Mouse (Mus musculus): ENCODE measurements around the gene Igf2r. TPM values are rescaled to one million over a fixed set of nuclear protein-coding genes. Genes with fewer than 3 reads are reported as not detected.

Gene Igf2r
- polyA plus RNA-seq, 1 experiment, result 24.8 TPM

DNA sequence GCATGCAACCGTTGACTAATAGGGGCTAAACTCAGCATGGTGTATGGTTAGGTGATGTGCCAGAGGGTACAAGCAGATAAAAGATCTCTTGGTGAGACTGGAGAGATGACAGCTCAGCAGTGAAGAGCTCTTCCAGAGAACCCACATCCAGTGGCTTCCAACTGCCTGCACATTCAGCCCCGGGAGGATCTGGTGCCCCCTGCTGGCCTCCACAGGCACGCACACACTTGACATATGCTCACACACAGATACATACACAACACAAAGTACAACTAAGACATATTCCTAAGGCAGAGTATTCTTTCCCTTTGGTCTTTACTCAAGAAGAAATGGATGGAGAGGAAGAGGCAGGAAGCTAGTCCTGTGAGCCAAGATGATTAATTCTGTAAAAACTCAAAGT lies 129.9 kb downstream of the Igf2r start:
- TF ChIP-seq CTCF (conservative IDR thresholded peaks at IDR 0.05; ENCODE audit: insufficient read depth, insufficient read length, low read depth, low read length), result no peak; the same call in 1 of the 2 replicates
- no peak for TF ChIP-seq POLR2A (IDR thresholded peaks at IDR 0.05; ENCODE audit: low read depth, low read length)
- WGBS, result 92% methylated on average over 3 of the region's 3 CpGs
- Histone ChIP-seq H3K27ac (ENCODE audit: insufficient read depth, low read depth, low read length) (no peak overlapping the region), H3K4me1 (ENCODE audit: control insufficient read depth, insufficient read depth, low read length) (no peaks in the 10 kb centered on the region), H3K36me3 (ENCODE audit: control insufficient read depth, insufficient read depth, low read length) (no peaks in the 10 kb centered on the region), H3K27me3 (replicated peaks; ENCODE audit: control insufficient read depth, insufficient read depth, low read length) (0 out of 2 replicates have a peak, but pooled peaks cover 2% of the 10 kb centered on the region), H3K4me3 (ENCODE audit: insufficient read depth, low read depth, low read length) (no peak overlapping the region)
- DNase-seq, result no peak

DNA sequence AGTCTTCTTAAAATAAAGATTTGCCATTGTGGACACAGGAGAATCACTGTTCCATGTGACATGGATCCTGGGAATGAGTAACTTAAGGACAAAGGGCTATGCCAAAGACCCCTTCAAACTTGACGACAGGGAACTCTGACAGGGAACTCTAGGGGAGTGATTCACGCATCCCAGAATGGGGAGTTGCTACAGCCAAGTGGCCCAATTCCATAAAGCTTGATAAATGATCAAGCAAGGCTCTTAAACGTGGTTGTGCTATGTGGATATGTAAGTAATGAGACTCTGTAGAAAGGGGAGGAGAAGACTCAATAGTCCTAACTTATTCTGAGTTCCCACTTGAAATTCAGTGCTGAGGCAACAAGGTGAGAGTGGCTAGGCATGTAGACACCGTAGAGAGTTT lies 134.7 kb downstream of the Igf2r start:
- Histone ChIP-seq H3K27me3 (replicated peaks; ENCODE audit: control insufficient read depth, insufficient read depth, low read length) (0 out of 2 replicates have a peak, but pooled peaks cover 2% of the 10 kb centered on the region), H3K4me1 (ENCODE audit: control insufficient read depth, insufficient read depth, low read length) (no peaks in the 10 kb centered on the region), H3K4me3 (ENCODE audit: insufficient read depth, low read depth, low read length) (no peak overlapping the region), H3K36me3 (ENCODE audit: control insufficient read depth, insufficient read depth, low read length) (no peaks in the 10 kb centered on the region), H3K27ac (ENCODE audit: insufficient read depth, low read depth, low read length) (no peak overlapping the region)
- no peak for TF ChIP-seq POLR2A (IDR thresholded peaks at IDR 0.05; ENCODE audit: low read depth, low read length)
- no peak for TF ChIP-seq CTCF (conservative IDR thresholded peaks at IDR 0.05; ENCODE audit: insufficient read depth, insufficient read length, low read depth, low read length)
- WGBS, result 35% methylated on average over 4 of the region's 4 CpGs
- no peak for DNase-seq

Other genes with a start within 250 kb of the Igf2r start
- gene Slc22a2, start 185.5 kb downstream of the Igf2r start, polyA plus RNA-seq (2012; rRNA removed), result 190 and 199 TPM in 2 replicates
- gene Slc22a1, start 93.8 kb downstream of the Igf2r start, polyA plus RNA-seq (2012; rRNA removed), result 468 and 516 TPM in 2 replicates
- gene Mas1, start 98.5 kb upstream of the Igf2r start, polyA plus RNA-seq (2012; rRNA removed), result 0.48 and 1.4 TPM in 2 replicates
- gene Mrgprh, start 106.4 kb upstream of the Igf2r start, polyA plus RNA-seq (2012; rRNA removed), result 0.31 and 0.52 TPM in 2 replicates
- gene Pnldc1, start 140.6 kb upstream of the Igf2r start, polyA plus RNA-seq (2012; rRNA removed), result 1.7 and 2.1 TPM in 2 replicates
- gene Tcp1, start 146.0 kb upstream of the Igf2r start, polyA plus RNA-seq (2012; rRNA removed), result 51.8 and 78.4 TPM in 2 replicates
- gene Mrpl18, start 146.7 kb upstream of the Igf2r start, polyA plus RNA-seq (2012; rRNA removed), result 46.1 and 48.9 TPM in 2 replicates
- gene Acat3, start 170.9 kb upstream of the Igf2r start, polyA plus RNA-seq (2012; rRNA removed), result 8.4 and 10.3 TPM in 2 replicates
- 44.3 and 54.3 TPM in 2 replicates for gene Acat2, start 191.1 kb upstream of the Igf2r start, polyA plus RNA-seq (2012; rRNA removed)
- gene Wtap, start 224.5 kb upstream of the Igf2r start, polyA plus RNA-seq (2012; rRNA removed), result 17.3 and 23.9 TPM in 2 replicates
- gene Sod2, start 237.2 kb upstream of the Igf2r start, polyA plus RNA-seq (2012; rRNA removed), result 731 and 1,146 TPM in 2 replicates